Mouse (Mus musculus) liver, embryonic 11.5 days (tissue): ENCODE data around the gene Tspan9. TPM values are rescaled to one million over a fixed set of nuclear protein-coding genes. Genes with fewer than 3 reads are reported as not detected.

Experiments
- ATAC-seq: fragments of 200-750 bp; cut with Nextera tagmentation; replicated peaks from 2 replicates; pipeline ENCODE4 v1.8.0; 2017; ENCODE audit warnings: moderate number of reproducible peaks, mild to moderate bottlenecking, moderate TSS enrichment, moderate library complexity; ENCODE audit not compliant: low FRiP score
- DNase-seq: peaks from one replicate; pipeline ENCODE4 v3.0.0-alpha.2; 2017; ENCODE audit warnings: low spot score
- H3K27ac ChIP-seq: fragments of 300-500 bp; sonication (generic); 2 replicates; pipeline ENCODE4 v1.5.1; 2014; ENCODE audit warnings: mild to moderate bottlenecking, low read depth, low read length, control low read depth
- H3K27me3 ChIP-seq: fragments of 300-500 bp; sonication (generic); replicated peaks from 2 replicates; pipeline ENCODE4 v1.6.1; 2014; ENCODE audit warnings: low read length, mixed read lengths; ENCODE audit not compliant: control insufficient read depth, insufficient read depth
- H3K36me3 ChIP-seq: fragments of 300-500 bp; sonication (generic); 2 replicates; pipeline ENCODE4 v1.6.1; 2014; ENCODE audit warnings: mild to moderate bottlenecking, low read length, moderate library complexity, mixed read lengths; ENCODE audit not compliant: control insufficient read depth, insufficient read depth
- H3K4me1 ChIP-seq: fragments of 300-500 bp; sonication (generic); replicated peaks from 2 replicates; pipeline ENCODE4 v1.6.1; 2014; ENCODE audit warnings: low read length, mixed read lengths; ENCODE audit not compliant: control insufficient read depth, insufficient read depth
- H3K4me2 ChIP-seq: fragments of 300-500 bp; sonication (generic); 2 replicates; pipeline ENCODE4 v1.6.1; 2014; ENCODE audit warnings: mild to moderate bottlenecking, control low read depth, moderate library complexity
- H3K4me3 ChIP-seq: fragments of 300-500 bp; sonication (generic); 2 replicates; pipeline ENCODE4 v1.5.1; 2014; ENCODE audit warnings: low read depth, low read length, control low read depth
- H3K9ac ChIP-seq: fragments of 300-500 bp; sonication (generic); 2 replicates; pipeline ENCODE4 v1.6.1; 2014; ENCODE audit warnings: low read depth, low read length, control low read depth
- H3K9me3 ChIP-seq: fragments of 300-500 bp; sonication (generic); 2 replicates; pipeline ENCODE4 v1.6.1; 2016; ENCODE audit warnings: low read length, inconsistent platforms, mixed read lengths; ENCODE audit not compliant: control insufficient read depth
- WGBS: fragments of 180-500 bp; shearing (Covaris S2); extraction: QIAGEN DNeasy Blood & Tissue Kit; methylation state at CpG from one replicate; pipeline ENCODE4 v1.1.7; 2014; 5-methylcytosine and 5-hydroxymethylcytosine counted together
- polyA plus RNA-seq: library from polyadenylated mRNA; unstranded; fragments of >200 nt; fragmentation: Nextera tagmentation; extraction: Ambion mirVana; gene quantifications from 2 replicates; pipeline ENCODE4 v1.2.1, GENCODE M21; 2014

Tspan9 gene
- polyA plus RNA-seq, 1 experiment from 2014 or later: 46.3 TPM

DNA sequence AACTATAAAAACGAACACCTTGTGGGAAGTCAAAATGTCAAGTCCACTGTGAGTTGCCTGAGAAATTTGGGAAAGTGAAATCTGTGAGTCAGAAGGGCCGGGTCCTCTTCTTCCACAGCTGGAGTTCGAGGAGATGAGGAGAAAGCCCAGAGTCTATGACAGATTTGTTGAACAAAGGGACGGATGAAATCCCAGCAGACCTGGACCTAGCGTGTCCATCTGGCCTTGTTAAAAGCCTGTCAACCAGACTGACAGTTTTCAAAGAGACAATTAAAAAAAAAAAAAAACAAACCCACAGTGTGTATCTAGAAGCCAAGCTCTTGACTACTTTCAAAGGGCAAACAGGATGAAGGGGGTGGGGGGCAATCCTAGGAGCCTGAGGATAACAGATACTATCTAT is 14.0 kb downstream of the Tspan9 start:
- Histone ChIP-seq H3K27me3 (no peaks in the 10 kb centered on the region), H3K4me3 (no peak overlapping the region), H3K9me3 (no peaks in the 10 kb centered on the region), H3K4me1 (peaks cover 11% of the 10 kb centered on the region), H3K4me2 (no peak overlapping the region), H3K36me3 (no peaks in the 10 kb centered on the region), H3K27ac (no peak overlapping the region), H3K9ac (no peak overlapping the region)
- no peak for ATAC-seq
- WGBS: 58% methylated on average over 5 of the region's 5 CpGs
- DNase-seq: no peak

DNA sequence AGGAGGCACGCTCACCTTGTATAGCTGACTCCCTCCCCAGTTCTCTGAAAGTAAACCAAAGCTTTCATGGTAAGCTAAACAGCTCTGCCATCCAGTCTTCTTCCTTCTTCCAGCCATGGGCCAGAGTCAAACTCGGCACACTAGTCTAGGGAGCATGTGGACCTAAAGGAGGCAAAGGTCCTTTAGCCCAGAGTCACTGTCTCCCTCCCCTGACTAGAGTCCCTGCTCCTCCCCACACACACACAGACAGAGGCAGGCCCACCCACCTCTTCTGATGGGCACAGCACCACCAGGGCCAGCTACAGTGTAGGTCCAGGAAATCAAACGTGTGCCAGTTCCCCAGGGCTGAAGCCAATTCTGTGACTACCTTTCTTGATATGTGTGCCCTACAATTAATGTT is 16.1 kb downstream of the Tspan9 start:
- H3K27me3 ChIP-seq: no peaks in the 10 kb centered on the region
- H3K9ac ChIP-seq: no peak overlapping the region
- H3K9me3 ChIP-seq: no peaks in the 10 kb centered on the region
- ATAC-seq: no peak
- no peak overlapping the region for H3K4me2 ChIP-seq
- WGBS: 67% methylated on average over 3 of the region's 3 CpGs
- no peaks in the 10 kb centered on the region for H3K36me3 ChIP-seq
- H3K4me1 ChIP-seq: peaks cover 18% of the 10 kb centered on the region
- no peak overlapping the region for H3K4me3 ChIP-seq
- no peak for DNase-seq
- H3K27ac ChIP-seq: no peak overlapping the region

DNA sequence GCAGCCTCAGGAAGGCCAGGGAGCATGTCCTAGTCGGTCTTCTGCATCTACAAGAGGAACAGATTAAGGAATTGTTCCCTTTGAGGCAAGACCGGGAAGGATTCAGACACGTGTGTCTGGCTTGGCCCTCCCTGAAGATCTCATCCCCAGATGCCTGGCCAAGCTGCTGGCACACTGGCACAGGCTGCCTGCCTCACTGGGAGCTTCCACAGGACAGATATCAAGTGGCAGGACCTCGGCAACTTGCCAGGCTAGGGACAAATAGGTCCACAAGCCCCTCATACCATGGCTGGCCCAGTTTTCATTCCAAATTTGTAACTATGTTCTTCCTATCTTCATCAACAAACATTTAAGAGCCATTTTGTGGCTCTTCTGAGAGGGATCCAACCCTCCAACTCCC is 16.5 kb downstream of the Tspan9 start:
- 74% methylated on average over 4 of the region's 4 CpGs for WGBS
- Histone ChIP-seq H3K36me3 (no peaks in the 10 kb centered on the region), H3K4me2 (no peak overlapping the region), H3K27ac (no peak overlapping the region), H3K9me3 (no peaks in the 10 kb centered on the region), H3K4me3 (no peak overlapping the region), H3K27me3 (no peaks in the 10 kb centered on the region), H3K9ac (no peak overlapping the region), H3K4me1 (peaks cover 19% of the 10 kb centered on the region)
- ATAC-seq: no peak
- DNase-seq: no peak

DNA sequence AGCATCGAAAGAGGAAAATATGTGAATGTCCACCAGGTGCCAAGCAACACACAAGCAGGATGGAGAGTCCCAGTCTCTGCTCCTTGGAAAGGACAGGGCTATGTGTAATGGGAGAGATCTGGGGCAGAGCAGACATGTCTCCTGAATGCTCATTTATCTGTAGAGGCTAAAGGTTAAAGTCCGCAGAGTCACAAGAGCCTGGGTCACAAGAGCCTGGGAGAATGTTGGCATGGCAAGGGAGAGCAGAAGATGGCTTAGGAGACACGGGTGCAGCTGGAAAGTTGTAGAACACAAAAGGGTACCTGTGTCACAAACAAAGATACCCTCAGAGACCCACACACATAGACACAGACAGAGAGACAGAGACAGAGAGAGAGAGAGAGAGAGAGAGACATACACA is 17.9 kb downstream of the Tspan9 start:
- no peaks in the 10 kb centered on the region for H3K27me3 ChIP-seq
- no peak for DNase-seq
- H3K4me2 ChIP-seq: no peak overlapping the region
- H3K36me3 ChIP-seq: no peaks in the 10 kb centered on the region
- H3K9me3 ChIP-seq: no peaks in the 10 kb centered on the region
- WGBS: 72% methylated on average over 3 of the region's 3 CpGs
- H3K4me3 ChIP-seq: no peak overlapping the region
- H3K27ac ChIP-seq: no peak overlapping the region
- H3K9ac ChIP-seq: no peak overlapping the region
- H3K4me1 ChIP-seq: peaks cover 13% of the 10 kb centered on the region
- ATAC-seq: no peak

DNA sequence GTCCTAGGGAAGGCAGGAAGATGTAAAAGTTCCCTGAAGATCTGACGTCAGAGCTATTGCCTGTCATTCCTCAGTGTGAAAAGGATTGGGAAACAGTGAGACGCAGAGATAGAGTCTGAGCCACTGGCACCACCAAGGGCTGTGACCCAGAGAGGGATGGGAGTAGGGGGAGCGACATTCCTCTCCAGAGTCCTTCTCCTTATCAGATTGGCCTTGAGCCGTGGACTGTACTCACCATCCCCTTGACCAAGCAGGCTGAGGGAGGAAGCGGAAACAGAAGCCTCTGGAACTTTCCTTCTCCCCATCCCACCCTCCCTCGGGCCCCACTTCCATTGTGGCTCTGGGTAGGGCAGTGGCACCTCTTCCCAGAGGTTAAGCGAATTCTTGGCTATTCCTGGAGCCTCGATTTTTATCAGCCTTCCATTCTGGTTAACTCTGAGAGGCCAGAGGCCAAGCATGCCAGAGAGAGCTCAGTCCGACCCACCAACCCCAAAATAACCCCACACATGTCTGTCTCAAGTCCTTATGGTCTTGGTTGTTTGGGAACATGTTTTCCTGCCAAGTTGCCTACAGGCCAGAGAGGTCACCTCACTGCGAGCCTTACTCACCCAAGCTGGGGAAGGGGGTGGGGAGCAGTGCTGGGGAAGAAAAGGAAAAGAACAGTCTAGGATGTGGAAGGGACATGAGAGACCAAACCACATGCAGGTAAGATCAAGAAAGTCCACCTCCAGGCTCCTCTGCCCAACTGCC is 19.0 kb downstream of the Tspan9 start:
- WGBS: 43% methylated on average over 10 of the region's 10 CpGs
- peak; percentile 61; the same call in 1 of the 2 replicates for ATAC-seq
- Histone ChIP-seq H3K27me3 (no peaks in the 10 kb centered on the region), H3K9me3 (no peaks in the 10 kb centered on the region), H3K9ac (no peak overlapping the region), H3K36me3 (no peaks in the 10 kb centered on the region), H3K4me2 (no peak overlapping the region), H3K4me3 (no peak overlapping the region), H3K27ac (no peak overlapping the region), H3K4me1 (peaks cover 13% of the 10 kb centered on the region)
- DNase-seq: no peak

DNA sequence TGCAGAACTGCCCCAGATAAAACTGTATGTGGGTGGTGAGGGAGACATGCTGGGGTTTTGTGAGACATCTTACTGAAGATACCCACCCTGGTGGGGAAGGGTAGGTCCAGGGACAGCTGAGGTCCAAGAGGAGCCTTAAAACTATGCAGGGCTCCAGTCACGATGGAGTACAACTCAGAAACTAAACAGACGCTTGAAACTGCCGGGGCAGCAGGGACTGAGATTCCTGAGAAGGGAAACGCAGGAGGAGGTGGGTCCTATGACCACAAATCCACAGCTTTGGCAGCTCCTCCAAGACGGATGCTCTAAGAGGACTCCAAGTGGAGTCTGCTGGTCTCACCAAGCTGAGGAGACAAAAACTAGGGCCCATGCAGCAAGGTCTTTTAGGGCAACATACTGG is 21.3 kb downstream of the Tspan9 start:
- ATAC-seq (no peak), DNase-seq (no peak)
- H3K9me3 ChIP-seq: no peaks in the 10 kb centered on the region
- no peak overlapping the region for H3K9ac ChIP-seq
- H3K27ac ChIP-seq: no peak overlapping the region
- peaks cover 13% of the 10 kb centered on the region for H3K4me1 ChIP-seq
- H3K4me2 ChIP-seq: no peak overlapping the region
- no peaks in the 10 kb centered on the region for H3K36me3 ChIP-seq
- H3K27me3 ChIP-seq: no peaks in the 10 kb centered on the region
- 47% methylated on average over 5 of the region's 5 CpGs for WGBS
- H3K4me3 ChIP-seq: no peak overlapping the region

DNA sequence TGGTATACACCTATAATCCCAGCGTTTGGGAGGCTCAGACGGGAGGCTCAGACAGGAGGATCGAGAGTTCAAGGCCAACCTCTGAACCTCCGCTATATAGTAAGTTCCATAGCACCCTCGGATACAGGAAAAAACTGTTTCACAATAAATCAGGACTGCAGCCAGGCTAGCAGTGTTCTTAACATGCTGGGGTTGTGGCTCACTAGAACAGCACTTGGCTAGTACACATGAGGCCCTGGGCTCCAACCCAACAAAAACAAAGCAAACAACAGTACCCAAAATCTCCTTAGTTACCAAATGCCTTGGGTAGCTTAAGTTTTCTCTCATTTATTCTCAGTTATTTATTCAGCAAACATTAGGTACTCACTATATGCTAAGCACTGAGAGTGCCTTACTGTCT is 21.7 kb downstream of the Tspan9 start:
- Histone ChIP-seq H3K27ac (no peak overlapping the region), H3K4me1 (peaks cover 13% of the 10 kb centered on the region)

DNA sequence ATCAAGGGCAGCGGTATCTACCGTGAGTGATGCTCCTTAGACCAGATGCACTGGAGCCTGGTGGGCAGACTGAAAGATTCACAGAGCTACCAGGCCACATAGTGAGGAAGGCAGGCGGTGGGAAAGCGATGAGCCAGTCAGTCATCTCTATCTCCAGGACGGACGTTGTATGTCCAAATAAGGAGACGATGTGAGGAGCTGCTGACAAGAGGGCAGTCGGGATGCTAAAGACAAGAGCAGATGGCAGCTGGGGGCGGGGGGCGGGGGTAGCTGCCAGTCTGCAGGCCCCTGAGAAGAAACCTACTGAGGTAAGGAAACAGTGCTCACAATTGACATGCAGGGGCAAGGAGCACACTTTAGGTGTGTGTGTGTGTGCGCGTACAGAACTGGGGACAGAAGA is 22.6 kb downstream of the Tspan9 start:
- no peak overlapping the region for H3K4me2 ChIP-seq
- H3K27me3 ChIP-seq: no peaks in the 10 kb centered on the region
- H3K27ac ChIP-seq: no peak overlapping the region
- 76% methylated on average over 12 of the region's 12 CpGs for WGBS
- H3K9me3 ChIP-seq: no peaks in the 10 kb centered on the region
- peaks cover 13% of the 10 kb centered on the region for H3K4me1 ChIP-seq
- ATAC-seq (no peak), DNase-seq (no peak)
- no peak overlapping the region for H3K4me3 ChIP-seq
- no peaks in the 10 kb centered on the region for H3K36me3 ChIP-seq
- no peak overlapping the region for H3K9ac ChIP-seq

More for the DNA sequence above, 21.7 kb downstream of the Tspan9 start:
- DNase-seq (no peak), ATAC-seq (no peak)
- Histone ChIP-seq H3K9me3 (no peaks in the 10 kb centered on the region), H3K27me3 (no peaks in the 10 kb centered on the region), H3K4me2 (no peak overlapping the region), H3K36me3 (no peaks in the 10 kb centered on the region), H3K9ac (no peak overlapping the region), H3K4me3 (no peak overlapping the region)
- WGBS: 87% methylated on average over 5 of the region's 5 CpGs

DNA sequence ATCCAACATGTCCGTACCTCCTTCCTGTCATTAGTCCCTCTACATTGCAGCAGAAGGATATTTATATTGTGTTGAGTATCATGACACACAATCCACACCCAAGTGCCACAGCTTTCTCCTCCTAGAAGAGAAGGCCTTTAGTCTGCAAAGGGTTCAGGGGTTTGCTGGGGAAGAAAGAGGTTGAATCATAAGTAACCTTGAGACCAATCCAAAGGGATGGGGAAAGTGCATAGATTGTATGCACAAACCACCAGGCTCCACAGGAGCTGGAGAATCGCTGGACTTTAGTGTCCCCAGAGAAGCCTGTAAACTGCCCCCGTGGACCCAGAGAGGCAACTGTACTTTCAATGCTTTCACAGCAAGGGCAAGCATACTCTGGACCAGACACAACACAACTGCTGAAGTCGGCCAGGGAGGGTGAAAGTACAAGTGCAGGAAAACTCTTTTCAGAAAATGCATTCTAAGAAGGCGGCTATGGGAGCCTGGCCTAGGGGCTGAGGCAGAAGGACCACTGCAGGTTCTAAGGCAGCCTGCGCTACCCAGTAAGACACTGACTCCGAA is 24.6 kb downstream of the Tspan9 start:
- Histone ChIP-seq H3K27ac (no peak overlapping the region), H3K4me3 (no peak overlapping the region), H3K9ac (no peak overlapping the region), H3K9me3 (no peaks in the 10 kb centered on the region), H3K36me3 (no peaks in the 10 kb centered on the region), H3K27me3 (no peaks in the 10 kb centered on the region), H3K4me1 (peaks cover 6% of the 10 kb centered on the region), H3K4me2 (no peak overlapping the region)
- 88% methylated on average over 7 of the region's 7 CpGs for WGBS
- DNase-seq (no peak), ATAC-seq (no peak)
